Mouse (Mus musculus): ENCODE results near the gene Nectin2. TPM values are rescaled to one million over a fixed set of nuclear protein-coding genes. Genes with fewer than 3 reads are reported as not detected.

Gene Nectin2
- polyA plus RNA-seq, 1 experiment = 11.4 TPM

GRCm38 (mm10) chr7:19789904-19790347 is 39.6 kb upstream of the Nectin2 start:
- WGBS = under 1% methylated on average over 19 of the region's 19 CpGs
- peak; percentile 93 for DNase-seq

GRCm38 (mm10) chr7:19785874-19786458 is 35.7 kb upstream of the Nectin2 start:
- H3K27me3 ChIP-seq (ENCODE audit: control insufficient read depth, insufficient read depth, low read length) = no peaks in the 10 kb centered on the region
- no peak for DNase-seq
- WGBS = 10% methylated on average over 12 of the region's 12 CpGs

More at GRCm38 (mm10) chr7:19789904-19790347, 39.6 kb upstream of the Nectin2 start:
- Histone ChIP-seq H3K4me3 (ENCODE audit: control insufficient read depth, insufficient read depth, low read length) (no peak overlapping the region), H3K27ac (ENCODE audit: control insufficient read depth, insufficient read depth, low read length) (no peak overlapping the region), H3K4me1 (replicated peaks; ENCODE audit: control insufficient read depth, insufficient read depth, low read length) (peaks cover 25% of the 10 kb centered on the region), H3K36me3 (ENCODE audit: control insufficient read depth, insufficient read depth, low read length) (no peaks in the 10 kb centered on the region), H3K27me3 (ENCODE audit: control insufficient read depth, insufficient read depth, low read length) (no peaks in the 10 kb centered on the region)
- TF ChIP-seq POLR2A (IDR thresholded peaks at IDR 0.05; ENCODE audit: control insufficient read depth, extremely low read depth, insufficient read depth, low read length, poor library complexity) (no peak), CTCF (IDR thresholded peaks at IDR 0.05; ENCODE audit: borderline replicate concordance, control insufficient read depth, extremely low read depth, insufficient read depth, low read length, poor library complexity) (peak; percentile 99)

GRCm38 (mm10) chr7:19784764-19785535 is 34.7 kb upstream of the Nectin2 start:
- Histone ChIP-seq H3K36me3 (ENCODE audit: control insufficient read depth, insufficient read depth, low read length) (no peaks in the 10 kb centered on the region), H3K27ac (ENCODE audit: control insufficient read depth, insufficient read depth, low read length) (no peak overlapping the region), H3K4me1 (replicated peaks; ENCODE audit: control insufficient read depth, insufficient read depth, low read length) (peaks cover 11% of the 10 kb centered on the region), H3K4me3 (ENCODE audit: control insufficient read depth, insufficient read depth, low read length) (no peak overlapping the region), H3K27me3 (ENCODE audit: control insufficient read depth, insufficient read depth, low read length) (no peaks in the 10 kb centered on the region)
- WGBS = 48% methylated on average over 11 of the region's 11 CpGs
- DNase-seq = no peak
- TF ChIP-seq CTCF (IDR thresholded peaks at IDR 0.05; ENCODE audit: borderline replicate concordance, control insufficient read depth, extremely low read depth, insufficient read depth, low read length, poor library complexity) (peak; percentile 74), POLR2A (IDR thresholded peaks at IDR 0.05; ENCODE audit: control insufficient read depth, extremely low read depth, insufficient read depth, low read length, poor library complexity) (no peak)

More at GRCm38 (mm10) chr7:19785874-19786458, 35.7 kb upstream of the Nectin2 start:
- Histone ChIP-seq H3K36me3 (ENCODE audit: control insufficient read depth, insufficient read depth, low read length) (no peaks in the 10 kb centered on the region), H3K4me3 (ENCODE audit: control insufficient read depth, insufficient read depth, low read length) (no peak overlapping the region), H3K4me1 (replicated peaks; ENCODE audit: control insufficient read depth, insufficient read depth, low read length) (peaks cover 21% of the 10 kb centered on the region), H3K27ac (ENCODE audit: control insufficient read depth, insufficient read depth, low read length) (no peak overlapping the region)
- TF ChIP-seq POLR2A (IDR thresholded peaks at IDR 0.05; ENCODE audit: control insufficient read depth, extremely low read depth, insufficient read depth, low read length, poor library complexity) (no peak), CTCF (IDR thresholded peaks at IDR 0.05; ENCODE audit: borderline replicate concordance, control insufficient read depth, extremely low read depth, insufficient read depth, low read length, poor library complexity) (no peak)

- no peaks in the 10 kb centered on the region for H3K36me3 ChIP-seq (ENCODE audit: control insufficient read depth, insufficient read depth, low read length)
- TF ChIP-seq POLR2A (IDR thresholded peaks at IDR 0.05; ENCODE audit: control insufficient read depth, extremely low read depth, insufficient read depth, low read length, poor library complexity) (no peak), CTCF (IDR thresholded peaks at IDR 0.05; ENCODE audit: borderline replicate concordance, control insufficient read depth, extremely low read depth, insufficient read depth, low read length, poor library complexity) (no peak)
- no peak overlapping the region for H3K4me3 ChIP-seq (ENCODE audit: control insufficient read depth, insufficient read depth, low read length)
- DNase-seq = no peak
- no peak overlapping the region for H3K27ac ChIP-seq (ENCODE audit: control insufficient read depth, insufficient read depth, low read length)
- no peaks in the 10 kb centered on the region for H3K27me3 ChIP-seq (ENCODE audit: control insufficient read depth, insufficient read depth, low read length)
- 81% methylated on average over 8 of the region's 8 CpGs for WGBS
- H3K4me1 ChIP-seq (replicated peaks; ENCODE audit: control insufficient read depth, insufficient read depth, low read length) = 0 out of 2 replicates have a peak, but pooled peaks cover 4% of the 10 kb centered on the region
Observed at GRCm38 (mm10) chr7:19783630-19784029, 33.3 kb upstream of the Nectin2 start.

DNA sequence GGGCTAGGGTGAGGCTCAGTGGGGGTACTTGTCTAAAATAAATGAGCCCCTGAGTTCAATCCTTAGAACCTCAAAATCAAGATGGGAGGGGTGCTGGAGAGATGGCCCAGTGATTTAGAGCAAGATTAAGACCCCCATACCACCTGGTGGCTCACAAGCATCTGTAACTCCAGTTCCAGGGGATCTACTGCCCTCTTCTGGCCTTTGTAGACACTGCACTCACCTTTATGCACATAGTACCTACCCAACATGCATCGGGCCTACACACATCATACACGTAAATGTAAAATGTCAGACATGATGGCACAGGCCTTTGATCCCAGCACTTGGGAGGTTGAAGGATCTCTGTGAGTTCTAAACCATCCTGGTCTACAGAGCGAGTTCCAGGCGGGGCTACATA is 32.4 kb upstream of the Nectin2 start:
- no peak for DNase-seq

GRCm38 (mm10) chr7:19781741-19782140 is 31.5 kb upstream of the Nectin2 start:
- H3K4me1 ChIP-seq (replicated peaks; ENCODE audit: control insufficient read depth, insufficient read depth, low read length) = 0 out of 2 replicates have a peak, but pooled peaks cover 4% of the 10 kb centered on the region
- no peak overlapping the region for H3K4me3 ChIP-seq (ENCODE audit: control insufficient read depth, insufficient read depth, low read length)
- DNase-seq = no peak
- WGBS = 92% methylated on average over 7 of the region's 7 CpGs
- no peak for TF ChIP-seq CTCF (IDR thresholded peaks at IDR 0.05; ENCODE audit: borderline replicate concordance, control insufficient read depth, extremely low read depth, insufficient read depth, low read length, poor library complexity)
- TF ChIP-seq POLR2A (IDR thresholded peaks at IDR 0.05; ENCODE audit: control insufficient read depth, extremely low read depth, insufficient read depth, low read length, poor library complexity) = no peak
- no peak overlapping the region for H3K27ac ChIP-seq (ENCODE audit: control insufficient read depth, insufficient read depth, low read length)
- no peaks in the 10 kb centered on the region for H3K36me3 ChIP-seq (ENCODE audit: control insufficient read depth, insufficient read depth, low read length)
- no peaks in the 10 kb centered on the region for H3K27me3 ChIP-seq (ENCODE audit: control insufficient read depth, insufficient read depth, low read length)

More for the DNA sequence above, 32.4 kb upstream of the Nectin2 start:
- TF ChIP-seq POLR2A (IDR thresholded peaks at IDR 0.05; ENCODE audit: control insufficient read depth, extremely low read depth, insufficient read depth, low read length, poor library complexity) = no peak
- TF ChIP-seq CTCF (IDR thresholded peaks at IDR 0.05; ENCODE audit: borderline replicate concordance, control insufficient read depth, extremely low read depth, insufficient read depth, low read length, poor library complexity) = no peak
- H3K36me3 ChIP-seq (ENCODE audit: control insufficient read depth, insufficient read depth, low read length) = no peaks in the 10 kb centered on the region
- no peaks in the 10 kb centered on the region for H3K27me3 ChIP-seq (ENCODE audit: control insufficient read depth, insufficient read depth, low read length)
- no peak overlapping the region for H3K4me3 ChIP-seq (ENCODE audit: control insufficient read depth, insufficient read depth, low read length)
- WGBS = 99% methylated on average over 4 of the region's 4 CpGs
- no peak overlapping the region for H3K27ac ChIP-seq (ENCODE audit: control insufficient read depth, insufficient read depth, low read length)
- 0 out of 2 replicates have a peak, but pooled peaks cover 4% of the 10 kb centered on the region for H3K4me1 ChIP-seq (replicated peaks; ENCODE audit: control insufficient read depth, insufficient read depth, low read length)
